Mouse (Mus musculus) kidney, adult 2 months (tissue): ENCODE data around the gene Sox18.
A peak's percentile ranks its signal among the peaks of the same experiment; 100 is the strongest.

ENCODE experiments used
- CTCF ChIP-seq: fragments of 200-500 bp; conservative IDR thresholded peaks from 2 replicates; pipeline ENCODE4 v1.5.1; 2011; ENCODE audit warnings: low read depth, mild to moderate bottlenecking, control low read depth, low read length, moderate library complexity, mixed read lengths; ENCODE audit not compliant: insufficient read depth, insufficient read length
- POLR2A ChIP-seq: fragments of 200-500 bp; IDR thresholded peaks from one replicate; pipeline ENCODE4 v1.6.1; 2011; ENCODE audit warnings: low read depth, low read length, control low read depth

DNA sequence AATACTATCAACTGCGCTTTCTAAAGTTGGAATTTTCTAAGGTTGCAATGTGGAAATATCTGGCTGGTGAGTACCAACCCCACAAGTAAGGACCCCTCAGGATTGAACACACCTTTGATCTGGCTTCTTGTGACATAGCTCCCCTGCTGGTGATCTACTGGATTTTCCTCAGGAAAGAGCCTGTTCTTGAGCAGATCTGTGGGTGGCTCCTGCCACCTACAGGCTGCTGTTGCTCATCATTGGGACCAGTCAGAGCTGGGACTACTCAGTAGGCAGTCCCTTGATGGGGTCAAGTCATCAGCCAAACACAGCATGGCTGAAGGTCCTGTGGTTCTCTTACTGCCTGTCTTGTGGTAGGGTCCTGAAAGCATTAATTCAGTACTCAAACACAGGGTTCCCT is 7.3 kb upstream of the Sox18 start:
- TF ChIP-seq CTCF (peak; percentile 100; the same call in 1 of the 2 replicates), POLR2A (no peak)
